Mouse (Mus musculus) stomach, postnatal 0 days (tissue): ENCODE results near the gene Olfr403.

Experiments
- CTCF ChIP-seq: IDR thresholded peaks from 2 replicates; pipeline ENCODE4 v1.5.1; 2016; ENCODE audit warnings: antibody characterized with exemption, low read depth, mild to moderate bottlenecking, moderate library complexity
- EP300 ChIP-seq: optimal IDR thresholded peaks from 2 replicates; pipeline ENCODE3; 2016; ENCODE audit warnings: antibody characterized with exemption

GRCm38 (mm10) chr11:74153229-74153628 lies 32.8 kb upstream of the Olfr403 start, which contains the start of gene Olfr402:
- TF ChIP-seq CTCF (no peak), EP300 (no peak)
